8 mouse cellular contexts compared by ENCODE assay signal in the genomic region with DNA sequence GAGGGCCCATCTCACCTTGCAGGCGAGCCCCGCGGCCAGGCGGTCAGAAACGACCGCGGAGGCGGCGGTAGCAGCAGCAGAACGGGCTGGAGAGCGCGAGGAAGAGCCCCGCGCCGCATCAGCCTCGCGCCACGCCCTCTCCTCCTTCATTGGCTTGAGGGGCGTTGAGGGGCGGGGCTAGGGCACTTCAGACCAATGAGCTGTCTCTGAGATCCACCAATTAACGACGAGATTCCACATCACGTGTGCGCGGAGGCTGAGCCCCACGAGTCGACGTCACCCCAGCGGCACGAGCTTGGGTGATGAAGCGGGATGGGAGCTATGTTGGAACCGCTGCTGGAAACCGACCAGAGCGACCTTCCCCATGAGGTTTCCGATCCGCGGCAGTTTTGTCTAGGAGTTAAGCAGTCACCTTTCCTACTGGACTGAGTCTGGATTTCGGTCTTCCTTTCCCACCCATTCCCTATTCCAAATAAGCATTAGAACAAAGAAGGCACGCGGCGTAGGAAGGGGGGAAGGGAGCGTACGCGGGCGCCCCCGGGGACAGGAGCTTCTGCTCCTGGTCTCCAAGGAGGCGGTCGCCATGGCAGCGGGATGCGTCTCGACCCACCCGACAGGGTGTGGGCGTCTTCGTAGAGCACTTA. TPM values are rescaled to one million over a fixed set of nuclear protein-coding genes. Genes with fewer than 3 reads are reported as not detected.
DNase-seq lines count a peak whose midpoint lies in the region; ATAC-seq and TF ChIP-seq lines count a peak whose summit lies in the region.

Gene 1700037H04Rik, minus strand, starts transcription at position 144 of the 644 bp plus-strand sequence.

- WGBS in cerebellum, adult 2 months: under 1% methylated on average over 54 of the region's 54 CpGs
- under 1% methylated on average over 54 of the region's 54 CpGs for WGBS in forebrain, postnatal 0 days
- WGBS in lung, embryonic 15.5 days: under 1% methylated on average over 54 of the region's 54 CpGs

- no peak for TF ChIP-seq EP300 in MEL (IDR thresholded peaks at IDR 0.05; ENCODE audit: low read depth in 1 of 2, low read length in 2 of 2)

- peak within 1 kb of the TSS; percentile 66 to 80 for H3K4me3 ChIP-seq in MEL (ENCODE audit: control insufficient read depth in 1 of 2, insufficient read depth in 1 of 2, low read depth in 2 of 2, low read length in 2 of 2)
- peak within 1 kb of the TSS; percentile 79 for H3K4me3 ChIP-seq in cerebellum, adult 2 months (replicated peaks; ENCODE audit: insufficient read depth, low read depth, low read length)
- peak within 1 kb of the TSS; percentile 51 for H3K4me3 ChIP-seq in forebrain, postnatal 0 days (ENCODE audit: low read depth, low read length)
- peak within 1 kb of the TSS; percentile 76 for H3K4me3 ChIP-seq in lung, embryonic 15.5 days

- peaks cover 6% of the 10 kb centered on the region for H3K79me2 ChIP-seq in MEL (ENCODE audit: control insufficient read depth, insufficient read depth, low read length, poor library complexity)

- peak; percentile 99 for DNase-seq in MEL (ENCODE audit: low read depth, low spot score)
- DNase-seq in cerebellum, adult 2 months: peak; percentile 95 to 97
- DNase-seq in forebrain, postnatal 0 days: peak; percentile 99
- DNase-seq in heart, postnatal 4 days: peak; percentile 97
- DNase-seq in layer of hippocampus, adult 8-10 months (ENCODE audit: low spot score in 2 of 2): peak; percentile 94 to 96
- peak; percentile 95 for DNase-seq in ovary, adult 18-20 months (ENCODE audit: low spot score)
- DNase-seq in thymus, postnatal 0 days (ENCODE audit: low spot score): peak; percentile 98

- H3K27ac ChIP-seq in MEL (ENCODE audit: control insufficient read depth, low read depth, low read length): peak within 1 kb of the TSS; percentile 45
- H3K27ac ChIP-seq in cerebellum, adult 2 months (ENCODE audit: insufficient read depth, low read length): peak within 1 kb of the TSS; percentile 30; the same call in 1 of the 2 replicates
- H3K27ac ChIP-seq in forebrain, postnatal 0 days (ENCODE audit: low read depth, low read length): peak within 1 kb of the TSS; percentile 96
- peak within 1 kb of the TSS; percentile 90 for H3K27ac ChIP-seq in lung, embryonic 15.5 days

- no peaks in the 10 kb centered on the region; a peak in 2 of 4 replicates for H3K36me3 ChIP-seq in MEL (ENCODE audit: control insufficient read depth in 1 of 2, insufficient read depth in 2 of 2, low read length in 2 of 2)
- H3K36me3 ChIP-seq in forebrain, postnatal 0 days (ENCODE audit: insufficient read depth): 0 out of 2 replicates have a peak, but pooled peaks cover 3% of the 10 kb centered on the region
- no peaks in the 10 kb centered on the region for H3K36me3 ChIP-seq in lung, embryonic 15.5 days

- no peaks in the 10 kb centered on the region for H3K9me3 ChIP-seq in MEL (replicated peaks; ENCODE audit: insufficient read depth, low read length)
- no peaks in the 10 kb centered on the region for H3K9me3 ChIP-seq in forebrain, postnatal 0 days (ENCODE audit: low read length)
- H3K9me3 ChIP-seq in lung, embryonic 15.5 days: no peaks in the 10 kb centered on the region

- ATAC-seq in forebrain, postnatal 0 days: peak; percentile 98
- ATAC-seq in lung, embryonic 15.5 days (ENCODE audit: borderline replicate concordance, extremely low read depth, low FRiP score, low TSS enrichment): peak; percentile 98

- no peaks in the 10 kb centered on the region for H3K27me3 ChIP-seq in MEL (ENCODE audit: control insufficient read depth in 1 of 2, insufficient read depth in 2 of 2, low read length in 2 of 2)
- H3K27me3 ChIP-seq in cerebellum, adult 2 months (ENCODE audit: control insufficient read depth, insufficient read depth, low read length): no peaks in the 10 kb centered on the region
- no peaks in the 10 kb centered on the region for H3K27me3 ChIP-seq in forebrain, postnatal 0 days (ENCODE audit: insufficient read depth, low read length)
- H3K27me3 ChIP-seq in lung, embryonic 15.5 days: no peaks in the 10 kb centered on the region

- H3K4me1 ChIP-seq in MEL (ENCODE audit: control insufficient read depth in 1 of 2, insufficient read depth in 2 of 2, low read length in 2 of 2): peaks cover 0 to 4% of the 10 kb centered on the region in 2 experiments; a peak in 1 of 4 replicates
- no peaks in the 10 kb centered on the region for H3K4me1 ChIP-seq in cerebellum, adult 2 months (ENCODE audit: control insufficient read depth, insufficient read depth, low read length)
- H3K4me1 ChIP-seq in forebrain, postnatal 0 days (ENCODE audit: insufficient read depth): peaks cover 3% of the 10 kb centered on the region; the same call in 1 of the 2 replicates
- H3K4me1 ChIP-seq in lung, embryonic 15.5 days: peaks cover 14% of the 10 kb centered on the region

- TF ChIP-seq POLR2A in MEL (IDR thresholded peaks at IDR 0.05; ENCODE audit: control insufficient read depth in 1 of 2, insufficient read depth in 1 of 2, low read depth in 1 of 2, low read length in 2 of 2, poor library complexity in 1 of 2): peak; percentile 89 to 96
- TF ChIP-seq POLR2A in cerebellum, adult 2 months (IDR thresholded peaks at IDR 0.05; ENCODE audit: borderline replicate concordance, insufficient read depth, low read length): peak; percentile 99

- TF ChIP-seq CTCF in MEL (IDR thresholded peaks at IDR 0.05 in 2 of 3, conservative IDR thresholded peaks at IDR 0.05 in 1 of 3; ENCODE audit: control insufficient read depth in 1 of 3, insufficient read depth in 1 of 3, low read depth in 2 of 3, low read length in 3 of 3, poor library complexity in 1 of 3, severe bottlenecking in 1 of 3): no peak
- TF ChIP-seq CTCF in cerebellum, adult 2 months (IDR thresholded peaks at IDR 0.05; ENCODE audit: borderline replicate concordance, insufficient read depth, low read depth, low read length): no peak
- TF ChIP-seq CTCF in forebrain, postnatal 0 days (IDR thresholded peaks at IDR 0.05; ENCODE audit: low read depth): no peak

- H3K4me2 ChIP-seq in forebrain, postnatal 0 days (ENCODE audit: low read depth): peak within 1 kb of the TSS; percentile 81
- H3K4me2 ChIP-seq in lung, embryonic 15.5 days: peak within 1 kb of the TSS; percentile 92

- peak within 1 kb of the TSS; percentile 78 for H3K9ac ChIP-seq in MEL (ENCODE audit: control insufficient read depth, low read depth, low read length, poor library complexity, severe bottlenecking)
- peak within 1 kb of the TSS; percentile 72 for H3K9ac ChIP-seq in forebrain, postnatal 0 days
- peak within 1 kb of the TSS; percentile 84 for H3K9ac ChIP-seq in lung, embryonic 15.5 days

- TF ChIP-seq RAD21 in MEL (IDR thresholded peaks at IDR 0.05; ENCODE audit: low read depth, low read length): no peak

TF ChIP-seq in MEL, 35 proteins besides CTCF, POLR2A, EP300 and RAD21 (continues in another document):
- TF ChIP-seq USF2 (IDR thresholded peaks at IDR 0.05; ENCODE audit: borderline replicate concordance in 1 of 2, insufficient read depth in 1 of 2, low read depth in 1 of 2, low read length in 2 of 2) (peak; percentile 85 to 96), GABPA (IDR thresholded peaks at IDR 0.05; ENCODE audit: low read depth, low read length) (no peak), POLR2AphosphoS2 (IDR thresholded peaks at IDR 0.05; ENCODE audit: low read length) (peak; percentile 96), MAZ (IDR thresholded peaks at IDR 0.05; ENCODE audit: low read depth, low read length) (no peak), UBTF (IDR thresholded peaks at IDR 0.05; ENCODE audit: borderline replicate concordance, insufficient read depth, low read depth, low read length) (no peak), MYC (IDR thresholded peaks at IDR 0.05; ENCODE audit: low read depth, low read length) (peak; percentile 86), GATA1 (IDR thresholded peaks at IDR 0.05; ENCODE audit: low read depth, low read length) (no peak), MAX (IDR thresholded peaks at IDR 0.05; ENCODE audit: low read length) (peak; percentile 98), TAL1 (IDR thresholded peaks at IDR 0.05; ENCODE audit: low read length) (no peak), TCF12 (IDR thresholded peaks at IDR 0.05; ENCODE audit: low read depth, low read length) (no peak; the same call in 1 of the 2 replicates), ZC3H11A (IDR thresholded peaks at IDR 0.05; ENCODE audit: low read depth, low read length) (no peak), E2F4 (IDR thresholded peaks at IDR 0.05; ENCODE audit: borderline replicate concordance, low read depth, low read length) (no peak), ETS1 (IDR thresholded peaks at IDR 0.05; ENCODE audit: low read depth, low read length) (0 out of 2 replicates have a peak, but pooled peaks have one; percentile 28), ZNF384 (IDR thresholded peaks at IDR 0.05; ENCODE audit: low read depth, low read length) (no peak), TBP (IDR thresholded peaks at IDR 0.05; ENCODE audit: low read depth, low read length) (peak; percentile 40; the same call in 1 of the 2 replicates), ZMIZ1 (IDR thresholded peaks at IDR 0.05; ENCODE audit: low read depth, low read length) (peak; percentile 91), MYB (IDR thresholded peaks at IDR 0.05; ENCODE audit: low read depth, low read length) (no peak), MEF2A (IDR thresholded peaks at IDR 0.05; ENCODE audit: extremely low read depth, insufficient replicate concordance, low read depth, low read length, poor library complexity, severe bottlenecking) (no peak), BHLHE40 (IDR thresholded peaks at IDR 0.05; ENCODE audit: borderline replicate concordance, low read depth, low read length) (peak; percentile 92), MAFK (IDR thresholded peaks at IDR 0.05; ENCODE audit: borderline replicate concordance, low read depth, low read length) (no peak), MXI1 (IDR thresholded peaks at IDR 0.05; ENCODE audit: low read depth, low read length) (peak; percentile 86), HCFC1 (IDR thresholded peaks at IDR 0.05; ENCODE audit: low read depth, low read length) (no peak; the same call in none of the 2 replicates), CHD1 (IDR thresholded peaks at IDR 0.05; ENCODE audit: low read depth, low read length) (no peak)

RNA-seq across cellular contexts. Expression of gene 1700037H04Rik, which starts in this region (rescaled TPM):
- total RNA-seq in MEL (2012; rRNA removed): 38.2 and 45.5 TPM in 2 replicates
- 10 to 100 TPM in 1 of 2 experiments, not detected in 1; 72.6 TPM for polyA plus RNA-seq in MEL (2012; ENCODE audit: insufficient read depth in 1 of 2, insufficient read length in 2 of 2, low read depth in 1 of 2, low replicate concordance in 2 of 2, missing spikeins in 1 of 2)
- 137 and 143 TPM in 2 replicates for polyA plus RNA-seq in cerebellum, adult 2 months (2012; rRNA removed)
- 47.2 and 95.0 TPM in 2 replicates for total RNA-seq in forebrain, postnatal 0 days (2014; rRNA removed)
- polyA plus RNA-seq in forebrain, postnatal 0 days (2015; fragmentation: Nextera tagmentation; extraction: Ambion mirVana): 94.0 and 96.2 TPM in 2 replicates
- 10 to 100 TPM; 23.4 to 26.0 TPM for total RNA-seq in heart, postnatal 4 days (2021)
- total RNA-seq in layer of hippocampus, adult 8-10 months (2022): 10 to 100 TPM; 53.5 to 59.8 (median 57.2) TPM
- polyA plus RNA-seq in lung, embryonic 15.5 days (2015; fragmentation: Nextera tagmentation; extraction: Ambion mirVana): 60.4 and 61.5 TPM in 2 replicates
- polyA plus RNA-seq in thymus, postnatal 0 days (2015; fragmentation: Nextera tagmentation; extraction: Ambion mirVana): 47.8 and 50.6 TPM in 2 replicates

Comparison
In these comparisons a context has a peak if more than half of its experiments do, and no peak if none do; other contexts are left out.
1. Peak in every context shown above with its lines: DNase-seq, ATAC-seq, H3K4me3 ChIP-seq and H3K27ac ChIP-seq.
2. H3K27ac ChIP-seq: peak in every context shown above with its lines; median percentile 96 in forebrain, postnatal 0 days; 90 in lung, embryonic 15.5 days; 45 in MEL; 30 in cerebellum, adult 2 months.